Mouse (Mus musculus) heart, postnatal 0 days (tissue): ENCODE data around the gene Gyg.

Experiments
- CTCF ChIP-seq: IDR thresholded peaks from 2 replicates; pipeline ENCODE4 v1.5.1; 2016; ENCODE audit warnings: antibody characterized with exemption, control low read depth, low read depth
- EP300 ChIP-seq: IDR thresholded peaks from 2 replicates; pipeline ENCODE4 v1.6.1; 2016; ENCODE audit warnings: antibody characterized with exemption, low read depth

- TF ChIP-seq CTCF, result no peak
- TF ChIP-seq EP300, result no peak
These were observed 13.9 kb downstream of the Gyg start for GRCm38 (mm10) chr3:20141240-20141639.
